Mouse (Mus musculus) cerebellum, adult 2 months (tissue): ENCODE measurements around the gene Prpf40b. TPM values are rescaled to one million over a fixed set of nuclear protein-coding genes. Genes with fewer than 3 reads are reported as not detected.

ENCODE experiments used
- DNase-seq, 2 experiments: peaks; one replicate each; pipeline ENCODE4 v3.0.0; 2021
- H3K27ac ChIP-seq: fragments of 200-500 bp; 2 replicates; pipeline ENCODE4 v1.5.1; 2012; ENCODE audit warnings: low read length, control low read depth, inconsistent platforms; ENCODE audit not compliant: insufficient read depth
- H3K27me3 ChIP-seq: fragments of 200-500 bp; 2 replicates; pipeline ENCODE4 v1.6.1; 2012; ENCODE audit warnings: inconsistent platforms, mild to moderate bottlenecking, low read length, moderate library complexity; ENCODE audit not compliant: control insufficient read depth, insufficient read depth
- H3K4me1 ChIP-seq: fragments of 200-500 bp; 2 replicates; pipeline ENCODE4 v1.6.1; 2011; ENCODE audit warnings: low read length; ENCODE audit not compliant: control insufficient read depth, insufficient read depth
- H3K4me3 ChIP-seq: fragments of 200-500 bp; replicated peaks from 2 replicates; pipeline ENCODE3; 2011; ENCODE audit warnings: mild to moderate bottlenecking, low read depth, low read length, control low read depth; ENCODE audit not compliant: insufficient read depth
- CTCF ChIP-seq: fragments of 200-500 bp; IDR thresholded peaks from 2 replicates; pipeline ENCODE4 v1.5.1; 2011; ENCODE audit warnings: low read depth, mild to moderate bottlenecking, control low read depth, low read length, moderate library complexity, borderline replicate concordance; ENCODE audit not compliant: insufficient read depth
- POLR2A ChIP-seq: fragments of 200-500 bp; IDR thresholded peaks from 2 replicates; pipeline ENCODE4 v1.6.1; 2011; ENCODE audit warnings: low read length, control low read depth, borderline replicate concordance; ENCODE audit not compliant: insufficient read depth
- WGBS: fragments of 180-500 bp; shearing (Covaris S2); methylation state at CpG from one replicate; pipeline ENCODE4 v1.1.7; 2018; 5-methylcytosine and 5-hydroxymethylcytosine counted together
- polyA plus RNA-seq: library from polyadenylated mRNA; depleted of rRNA; stranded (reverse); fragments of >200 nt; gene quantifications from 2 replicates; pipeline ENCODE4 v1.2.3, GENCODE M21; 2012

Prpf40b gene
- polyA plus RNA-seq, 1 experiment, result 152 TPM

DNA sequence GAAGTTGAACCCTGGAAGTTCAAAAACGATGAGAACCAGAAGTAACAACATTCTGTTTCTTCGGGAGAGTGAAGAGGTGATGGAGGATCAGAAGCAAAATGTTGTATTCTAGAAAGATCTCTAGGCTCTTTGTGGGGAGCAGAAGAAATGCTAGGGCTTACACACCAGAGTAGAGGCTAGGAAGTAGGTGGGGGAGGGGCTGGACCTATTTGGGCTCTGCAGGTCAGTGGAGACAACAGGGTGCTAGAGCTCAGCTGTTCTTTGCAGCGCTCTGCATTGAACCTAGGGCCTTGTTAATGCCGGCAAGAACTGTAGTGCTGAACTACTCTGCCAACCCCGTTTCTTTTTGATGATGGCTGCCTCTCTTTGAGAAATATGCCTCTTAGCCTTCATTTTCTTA, 1.3 kb downstream of the Prpf40b start:
- TF ChIP-seq CTCF (no peak), POLR2A (no peak)
- peak in 1 of 2 experiments; percentile 23 for DNase-seq
- Histone ChIP-seq H3K27ac (no peak overlapping the region), H3K4me1 (no peaks in the 10 kb centered on the region), H3K4me3 (peak overlapping the region; percentile 98), H3K27me3 (no peaks in the 10 kb centered on the region)
- 21% methylated on average over 5 of the region's 5 CpGs for WGBS

DNA sequence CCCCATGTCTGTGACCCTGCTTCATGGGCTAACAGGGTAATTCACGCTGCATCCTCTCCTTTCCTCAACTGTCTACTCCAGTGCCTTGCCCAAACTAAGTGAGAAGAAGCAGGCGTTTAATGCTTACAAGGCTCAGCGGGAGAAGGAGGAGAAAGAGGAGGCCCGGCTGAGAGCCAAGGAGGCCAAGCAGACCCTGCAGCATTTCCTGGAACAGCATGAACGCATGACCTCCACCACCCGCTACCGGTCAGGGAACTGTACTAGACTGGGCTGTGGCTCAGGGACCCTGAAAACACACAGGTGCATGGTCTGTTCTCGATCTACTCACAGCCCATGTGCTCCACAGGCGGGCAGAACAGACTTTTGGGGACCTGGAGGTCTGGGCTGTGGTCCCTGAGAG, 12.6 kb downstream of the Prpf40b start:
- no peak overlapping the region for H3K27ac ChIP-seq
- no peak for DNase-seq
- no peaks in the 10 kb centered on the region for H3K4me1 ChIP-seq
- 83% methylated on average over 9 of the region's 9 CpGs for WGBS
- TF ChIP-seq POLR2A (no peak), CTCF (no peak)
- no peak overlapping the region for H3K4me3 ChIP-seq
- H3K27me3 ChIP-seq, result no peaks in the 10 kb centered on the region

DNA sequence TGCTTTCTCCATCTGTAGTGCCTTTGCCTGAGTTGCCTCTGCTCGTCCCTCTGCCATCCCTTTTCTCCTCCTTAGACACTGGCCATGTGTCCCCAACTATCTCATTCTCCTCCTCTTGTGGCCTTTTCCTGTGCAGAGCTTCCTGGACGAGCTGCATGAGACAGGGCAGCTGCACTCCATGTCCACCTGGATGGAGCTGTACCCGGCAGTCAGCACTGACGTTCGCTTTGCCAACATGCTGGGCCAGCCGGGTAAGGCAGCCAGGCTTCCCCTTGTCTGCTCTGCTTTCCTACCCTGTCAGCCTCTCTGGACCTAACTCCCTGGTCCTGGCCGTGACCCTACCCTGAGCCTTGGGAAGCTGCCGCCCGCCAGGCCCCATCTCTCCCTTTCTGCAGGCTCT, 14.7 kb downstream of the Prpf40b start:
- Histone ChIP-seq H3K4me3 (no peak overlapping the region), H3K4me1 (no peaks in the 10 kb centered on the region), H3K27me3 (no peaks in the 10 kb centered on the region), H3K27ac (no peak overlapping the region)
- TF ChIP-seq CTCF (no peak), POLR2A (no peak)
- 85% methylated on average over 9 of the region's 9 CpGs for WGBS
- DNase-seq, result no peak

DNA sequence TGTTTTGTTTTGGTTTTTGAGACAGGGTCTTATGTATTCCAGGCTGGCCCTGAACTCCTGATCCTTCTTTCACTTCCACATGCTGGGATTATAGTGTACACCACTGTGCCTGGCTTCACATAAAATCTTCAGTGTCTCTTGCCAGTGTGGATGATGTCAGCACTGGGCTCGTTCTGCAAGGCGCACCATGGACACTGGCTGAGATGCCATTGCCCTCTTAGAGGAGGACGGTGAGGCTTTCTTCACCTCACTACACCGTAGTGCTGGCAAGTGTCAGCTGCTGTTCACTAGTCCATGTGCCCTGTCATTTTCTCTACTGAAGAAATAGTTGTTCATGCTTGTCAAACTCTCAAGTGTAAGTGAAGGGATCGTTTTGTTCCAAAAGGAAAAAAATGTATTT, 15.7 kb downstream of the Prpf40b start:
- H3K4me1 ChIP-seq, result no peaks in the 10 kb centered on the region
- TF ChIP-seq CTCF (no peak), POLR2A (no peak)
- no peak overlapping the region for H3K27ac ChIP-seq
- H3K4me3 ChIP-seq, result no peak overlapping the region
- no peaks in the 10 kb centered on the region for H3K27me3 ChIP-seq
- WGBS, result 86% methylated on average over 5 of the region's 5 CpGs
- no peak for DNase-seq

DNA sequence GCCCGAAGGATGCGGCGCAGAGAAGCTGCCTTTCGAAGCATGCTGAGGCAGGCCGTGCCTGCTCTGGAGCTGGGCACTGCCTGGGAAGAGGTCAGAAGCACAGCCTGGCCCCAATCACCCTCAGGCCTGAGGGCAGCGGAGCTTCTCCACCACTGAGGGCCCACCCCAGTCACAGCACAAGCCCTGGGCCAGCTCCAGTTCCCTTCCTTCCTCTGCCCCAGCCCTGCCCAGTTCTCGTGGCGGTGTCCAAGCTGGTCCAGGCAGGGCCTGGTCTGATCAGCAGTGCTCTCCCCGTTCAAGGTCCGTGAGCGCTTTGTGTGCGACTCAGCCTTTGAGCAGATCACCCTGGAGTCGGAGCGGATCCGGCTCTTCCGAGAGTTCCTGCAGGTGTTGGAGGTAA, 20.0 kb downstream of the Prpf40b start:
- 87% methylated on average over 16 of the region's 16 CpGs for WGBS
- H3K4me3 ChIP-seq, result no peak overlapping the region
- no peaks in the 10 kb centered on the region for H3K27me3 ChIP-seq
- H3K27ac ChIP-seq, result no peak overlapping the region
- H3K4me1 ChIP-seq, result peaks cover 24% of the 10 kb centered on the region
- DNase-seq, result no peak
- TF ChIP-seq CTCF (no peak), POLR2A (no peak)

DNA sequence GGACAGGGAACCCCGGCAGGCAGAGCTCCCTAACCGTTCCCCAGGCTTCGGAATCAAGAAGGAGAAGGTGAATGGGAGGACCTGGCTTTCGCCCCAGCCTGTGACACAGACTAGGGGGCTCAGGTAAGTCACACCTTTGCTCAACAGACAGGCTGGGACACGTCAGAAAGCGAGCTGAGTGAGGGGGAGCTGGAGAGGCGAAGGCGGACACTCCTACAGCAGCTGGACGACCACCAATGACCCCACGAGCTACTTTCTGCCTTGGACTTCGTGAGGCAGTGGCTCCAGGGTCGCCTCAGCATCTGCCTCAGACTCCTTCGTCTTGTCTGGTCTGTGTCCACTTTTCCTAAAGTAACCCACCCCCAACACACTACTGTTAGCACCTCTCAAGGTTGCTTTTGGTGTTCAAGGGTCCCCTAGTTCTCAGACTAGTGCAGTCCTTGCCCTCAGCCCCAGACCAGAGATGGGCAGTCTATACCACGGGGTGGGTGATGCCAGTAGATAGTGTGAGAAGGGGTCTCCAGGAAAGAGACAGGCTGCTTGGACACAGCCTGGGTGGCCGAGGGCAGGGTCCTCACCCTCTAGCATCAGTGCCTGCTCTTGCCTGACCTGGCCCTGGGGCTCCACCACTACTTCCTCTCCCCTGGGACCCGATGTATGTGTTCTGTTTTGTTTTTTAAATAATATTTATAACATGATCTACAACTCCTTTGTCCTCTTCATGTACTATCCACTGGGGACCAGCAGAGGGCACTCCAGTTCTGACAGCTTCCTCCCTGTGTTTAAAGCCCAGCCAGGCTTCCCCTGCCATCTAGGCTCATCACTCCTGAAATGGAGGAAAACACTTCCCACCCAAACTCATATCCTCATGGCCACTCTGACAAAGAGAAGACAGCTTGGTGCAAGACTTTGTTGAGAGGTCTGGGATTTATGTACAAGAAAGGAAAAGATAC, 21.7 kb downstream of the Prpf40b start:
- WGBS, result 73% methylated on average over 16 of the region's 16 CpGs

DNA sequence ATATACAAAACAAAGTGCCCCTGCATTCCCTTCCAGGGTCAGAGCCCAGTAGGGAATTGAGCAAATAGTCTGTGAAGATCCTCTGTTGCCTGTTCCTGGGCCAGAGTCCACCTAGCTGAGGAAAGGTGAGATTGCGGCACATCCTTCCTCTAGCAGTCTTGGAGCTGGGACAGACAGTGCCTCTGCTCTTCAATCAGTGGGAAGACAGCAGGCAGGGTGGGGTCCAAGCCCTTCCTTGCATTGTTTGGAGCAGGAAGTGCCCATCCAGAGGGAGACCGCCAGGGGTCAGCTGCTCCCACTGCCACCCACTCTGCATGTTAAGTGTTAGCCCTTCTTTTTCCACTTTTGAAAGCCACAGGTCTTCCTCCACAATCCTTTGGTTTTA, 22.4 kb downstream of the Prpf40b start:
- 59% methylated on average over 2 of the region's 2 CpGs for WGBS

More for the DNA sequence above, 21.7 kb downstream of the Prpf40b start:
- DNase-seq, result peak; percentile 68 to 79
- Histone ChIP-seq H3K27me3 (no peaks in the 10 kb centered on the region), H3K4me3 (no peak overlapping the region), H3K4me1 (peaks cover 30% of the 10 kb centered on the region), H3K27ac (0 out of 2 replicates have a peak overlapping the region, but pooled peaks have one; percentile 5)
- TF ChIP-seq POLR2A (no peak), CTCF (peak; percentile 85)

DNA sequence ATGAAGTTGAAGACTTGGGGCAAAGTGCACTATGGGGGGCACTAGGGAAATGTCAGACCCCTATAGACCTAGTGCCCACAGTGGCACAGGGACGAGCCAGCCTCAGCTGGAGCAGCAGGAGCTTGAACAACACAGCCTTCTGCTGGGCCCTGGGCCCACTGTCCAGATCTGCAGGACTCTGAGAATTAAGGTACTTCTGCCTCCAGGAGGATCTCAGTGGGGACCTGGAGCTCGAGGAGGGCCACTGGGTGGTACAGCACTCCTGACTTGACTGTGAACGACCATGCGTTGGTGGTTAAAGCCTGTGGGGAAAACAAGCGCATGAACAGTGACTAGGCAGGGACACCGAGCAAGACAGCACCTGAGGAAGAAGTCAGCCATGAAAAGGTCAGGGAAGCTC, 23.2 kb downstream of the Prpf40b start:
- 78% methylated on average over 6 of the region's 6 CpGs for WGBS
- Histone ChIP-seq H3K27ac (0 out of 2 replicates have a peak overlapping the region, but pooled peaks have one; percentile 17), H3K4me3 (no peak overlapping the region), H3K27me3 (no peaks in the 10 kb centered on the region), H3K4me1 (peaks cover 30% of the 10 kb centered on the region)
- no peak for TF ChIP-seq POLR2A
- no peak for TF ChIP-seq CTCF
- peak in 1 of 2 experiments; percentile 25 for DNase-seq

More for the DNA sequence above, 22.4 kb downstream of the Prpf40b start:
- Histone ChIP-seq H3K27me3 (no peaks in the 10 kb centered on the region), H3K4me1 (peaks cover 30% of the 10 kb centered on the region), H3K4me3 (no peak overlapping the region), H3K27ac (no peak overlapping the region)
- DNase-seq, result peak in 1 of 2 experiments; percentile 14
- no peak for TF ChIP-seq CTCF
- TF ChIP-seq POLR2A, result no peak
